Mouse (Mus musculus): ENCODE measurements around the gene Hk2. TPM values are rescaled to one million over a fixed set of nuclear protein-coding genes. Genes with fewer than 3 reads are reported as not detected.
A peak's percentile ranks its signal among the peaks of the same experiment; 100 is the strongest.

Hk2 gene
- polyA plus RNA-seq, 1 experiment from 2014 or later, result 36.1 TPM

DNA sequence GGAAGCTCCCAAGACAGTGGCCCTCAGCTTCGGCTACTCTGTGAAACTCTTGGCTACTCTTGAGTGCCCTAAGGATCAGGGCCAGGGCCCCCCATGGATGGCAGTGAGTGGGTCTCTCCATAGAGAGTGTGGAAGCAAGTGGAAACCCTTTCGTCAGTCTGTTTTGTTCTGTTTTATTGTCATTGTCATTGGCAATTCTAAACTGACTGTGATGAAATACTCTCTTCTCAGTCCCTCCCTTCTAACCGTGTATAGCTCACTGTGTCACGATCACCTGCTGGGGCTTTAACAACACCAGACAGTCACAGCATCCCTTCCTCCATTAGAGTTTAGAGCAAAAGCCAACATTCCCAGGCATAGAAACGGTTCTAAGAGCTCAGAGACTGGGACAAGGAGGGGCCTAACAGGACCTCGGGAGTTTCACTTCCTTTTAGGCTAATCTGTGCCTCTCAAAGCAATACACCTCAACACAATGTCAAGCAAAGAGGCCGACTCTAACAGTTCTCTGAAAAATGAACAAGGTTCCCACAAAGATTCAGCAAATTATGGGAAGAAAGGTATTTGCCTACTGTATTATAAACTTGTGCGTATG, 6.6 kb upstream of the Hk2 start:
- WGBS, result 63% methylated on average over 8 of the region's 8 CpGs
- no peak for DNase-seq (ENCODE audit: extremely low spot score, low spot score)
- Histone ChIP-seq H3K4me3 (no peak overlapping the region), H3K9me3 (no peaks in the 10 kb centered on the region), H3K27me3 (ENCODE audit: poor library complexity, severe bottlenecking) (peaks cover 1% of the 10 kb centered on the region), H3K4me1 (no peaks in the 10 kb centered on the region), H3K36me3 (replicated peaks) (no peaks in the 10 kb centered on the region), H3K27ac (no peak overlapping the region)

DNA sequence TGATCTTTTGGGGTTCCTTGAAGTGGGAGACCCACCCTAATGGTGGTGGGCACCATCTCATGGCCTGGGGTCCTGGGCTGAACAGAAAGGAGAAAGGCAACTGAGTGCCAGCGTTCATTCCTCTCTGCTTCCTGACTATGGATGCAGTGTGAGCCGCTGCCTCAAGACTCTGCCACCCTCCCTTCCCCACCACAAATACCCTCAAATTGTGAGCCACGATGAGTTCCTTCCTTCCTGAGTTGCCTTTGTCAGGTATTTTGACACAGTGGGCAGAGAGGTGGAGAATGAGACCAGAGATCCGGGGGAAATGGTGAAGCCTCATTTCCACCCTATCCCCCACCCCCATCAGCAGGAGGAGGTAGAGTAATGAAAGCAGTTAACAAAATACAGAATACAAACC, 6.1 kb upstream of the Hk2 start:
- 70% methylated on average over 4 of the region's 4 CpGs for WGBS
- no peak for DNase-seq (ENCODE audit: extremely low spot score, low spot score)
- Histone ChIP-seq H3K36me3 (replicated peaks) (no peaks in the 10 kb centered on the region), H3K4me1 (no peaks in the 10 kb centered on the region; the same call in 1 of the 2 replicates), H3K9me3 (no peaks in the 10 kb centered on the region), H3K27me3 (ENCODE audit: poor library complexity, severe bottlenecking) (peaks cover 6% of the 10 kb centered on the region), H3K4me3 (no peak overlapping the region), H3K27ac (no peak overlapping the region)

DNA sequence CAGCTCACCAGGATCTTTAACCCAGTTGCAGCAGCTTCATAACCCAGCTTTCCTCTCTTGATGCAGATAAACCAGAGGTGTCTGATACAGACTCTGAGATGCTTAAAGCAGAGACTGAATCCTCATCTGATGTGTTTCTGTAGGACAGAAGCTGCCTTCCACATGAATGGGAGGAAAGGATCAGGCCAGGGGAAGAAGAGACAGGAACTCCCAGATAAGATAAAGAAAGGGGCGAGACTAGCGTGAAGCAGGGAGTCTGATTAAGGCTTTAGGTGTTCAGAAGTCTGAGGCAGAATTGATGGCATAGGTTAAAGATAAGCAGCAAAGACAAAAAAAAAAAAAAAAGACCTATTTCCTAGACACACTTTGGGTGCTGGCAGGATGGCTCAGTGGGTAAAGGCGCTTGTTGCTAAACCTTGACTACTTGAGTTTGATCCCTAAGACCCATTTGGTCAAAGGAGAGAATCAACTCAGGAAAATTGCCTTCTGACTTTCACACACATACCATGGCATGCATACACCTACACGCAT, 2.9 kb upstream of the Hk2 start:
- H3K27me3 ChIP-seq (ENCODE audit: poor library complexity, severe bottlenecking), result peaks cover 11% of the 10 kb centered on the region
- H3K27ac ChIP-seq, result no peak overlapping the region
- H3K36me3 ChIP-seq (replicated peaks), result no peaks in the 10 kb centered on the region
- no peak overlapping the region for H3K4me3 ChIP-seq
- no peaks in the 10 kb centered on the region for H3K9me3 ChIP-seq
- H3K4me1 ChIP-seq, result peaks cover 16% of the 10 kb centered on the region
- no peak for DNase-seq (ENCODE audit: extremely low spot score, low spot score)
- 91% methylated on average over 4 of the region's 4 CpGs for WGBS

DNA sequence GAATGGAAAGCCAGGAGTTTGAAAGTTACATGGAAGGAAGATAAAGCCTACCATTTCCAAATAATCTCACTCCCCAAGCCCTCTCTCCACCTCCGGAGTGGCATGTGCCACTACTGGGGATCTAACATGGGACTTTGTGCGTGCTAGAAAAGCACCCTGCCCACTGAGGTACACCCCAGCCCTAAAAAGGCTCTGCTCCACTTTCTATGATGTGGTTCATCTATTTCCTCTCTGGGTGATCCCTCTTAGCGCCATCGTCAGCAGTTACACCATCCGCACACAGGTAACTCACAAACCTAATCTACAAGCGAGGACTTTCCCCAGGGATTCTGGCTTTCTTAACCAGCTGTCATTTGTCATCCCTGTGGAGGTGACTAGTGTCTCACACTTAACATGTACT, 1.1 kb upstream of the Hk2 start:
- H3K36me3 ChIP-seq (replicated peaks), result peaks cover 4% of the 10 kb centered on the region; the same call in 1 of the 2 replicates
- peaks cover 11% of the 10 kb centered on the region for H3K27me3 ChIP-seq (ENCODE audit: poor library complexity, severe bottlenecking)
- 89% methylated on average over 6 of the region's 6 CpGs for WGBS
- H3K27ac ChIP-seq, result no peak overlapping the region
- H3K4me3 ChIP-seq, result no peak overlapping the region
- no peak for DNase-seq (ENCODE audit: extremely low spot score, low spot score)
- H3K9me3 ChIP-seq, result no peaks in the 10 kb centered on the region
- H3K4me1 ChIP-seq, result peaks cover 34% of the 10 kb centered on the region

DNA sequence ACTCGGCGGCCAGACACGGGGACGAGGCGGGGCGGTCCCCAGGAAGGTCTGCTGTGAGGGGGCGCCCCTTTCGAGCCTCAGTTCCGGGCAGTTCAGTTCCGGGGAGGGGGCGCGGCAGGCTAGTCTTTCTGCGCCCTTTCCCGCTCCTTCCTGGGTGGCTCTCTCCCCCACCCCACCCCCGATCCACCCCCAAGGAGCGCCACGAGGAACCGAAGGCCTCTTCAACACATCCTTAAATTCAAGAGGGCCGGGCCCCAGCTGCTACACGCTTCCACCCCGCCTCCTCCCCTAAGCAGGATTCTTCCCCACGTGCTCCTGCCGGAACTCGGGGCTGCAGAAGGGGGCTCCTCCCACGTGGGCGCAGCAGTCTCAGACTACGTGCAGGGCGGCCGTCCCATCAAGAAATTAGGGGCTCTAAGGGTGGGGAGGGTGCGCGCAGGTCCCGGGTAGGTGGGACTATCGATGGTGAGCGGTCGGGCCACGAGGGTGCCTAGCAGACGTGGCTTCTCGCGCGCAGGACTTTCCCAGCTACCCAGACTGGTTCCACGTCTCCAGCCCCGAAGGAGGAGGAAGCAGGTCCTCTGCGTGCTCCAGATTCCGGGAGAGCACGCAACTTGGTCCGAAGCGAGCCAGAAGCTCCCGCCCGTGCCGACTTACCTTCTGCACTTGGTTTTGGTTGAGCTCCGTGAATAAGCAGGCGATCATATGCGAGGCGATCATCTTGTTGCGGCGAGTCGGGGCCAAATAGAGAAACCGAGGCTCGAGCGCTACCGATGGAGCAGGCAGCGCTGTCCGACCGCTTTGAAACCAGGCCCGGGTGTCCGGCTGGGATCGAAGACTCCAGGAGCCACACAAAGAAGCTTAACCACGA, 758 bp downstream of the Hk2 start:
- DNase-seq (ENCODE audit: extremely low spot score, low spot score), result peak; percentile 75
- under 1% methylated on average over 68 of the region's 68 CpGs for WGBS
- H3K27me3 ChIP-seq (ENCODE audit: poor library complexity, severe bottlenecking), result peaks cover 11% of the 10 kb centered on the region
- H3K36me3 ChIP-seq (replicated peaks), result peaks cover 12% of the 10 kb centered on the region; the same call in 1 of the 2 replicates
- H3K4me1 ChIP-seq, result peaks cover 46% of the 10 kb centered on the region
- H3K9me3 ChIP-seq, result no peaks in the 10 kb centered on the region
- peak overlapping the region; percentile 76 for H3K4me3 ChIP-seq
- H3K27ac ChIP-seq, result peak overlapping the region; percentile 91

DNA sequence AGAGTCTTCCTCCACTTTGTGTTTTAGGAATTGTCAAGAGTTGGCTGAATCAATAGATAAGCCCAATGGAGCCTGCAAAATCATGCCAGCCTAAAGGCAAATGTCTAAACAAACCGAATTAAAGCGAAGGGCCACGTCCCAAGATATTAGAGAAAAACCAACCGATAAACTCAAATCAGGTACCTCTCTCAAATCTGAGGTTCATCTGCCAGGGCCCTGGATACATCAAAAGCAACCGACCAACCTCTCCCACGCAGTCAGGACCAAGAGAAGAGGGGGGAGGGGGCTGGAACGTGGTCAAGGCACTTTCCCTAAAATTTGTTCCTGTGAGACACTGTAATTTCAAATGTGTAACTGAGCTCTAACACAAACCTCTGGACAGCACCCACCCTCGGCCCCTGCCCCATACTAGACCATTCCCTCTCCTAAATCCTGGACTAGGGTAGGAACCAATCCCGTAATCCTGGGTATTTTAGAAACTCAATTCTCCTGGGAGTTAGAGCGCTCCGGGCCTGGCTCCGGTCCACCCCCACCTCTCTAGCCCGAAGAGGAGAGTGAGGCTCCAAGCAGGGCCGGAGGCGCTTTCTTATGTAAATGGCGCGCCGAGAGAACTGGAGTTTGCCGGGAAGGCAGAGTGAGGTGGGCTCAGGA, 1.7 kb downstream of the Hk2 start:
- under 1% methylated on average over 19 of the region's 19 CpGs for WGBS
- peaks cover 46% of the 10 kb centered on the region for H3K4me1 ChIP-seq
- peaks cover 11% of the 10 kb centered on the region for H3K27me3 ChIP-seq (ENCODE audit: poor library complexity, severe bottlenecking)

DNA sequence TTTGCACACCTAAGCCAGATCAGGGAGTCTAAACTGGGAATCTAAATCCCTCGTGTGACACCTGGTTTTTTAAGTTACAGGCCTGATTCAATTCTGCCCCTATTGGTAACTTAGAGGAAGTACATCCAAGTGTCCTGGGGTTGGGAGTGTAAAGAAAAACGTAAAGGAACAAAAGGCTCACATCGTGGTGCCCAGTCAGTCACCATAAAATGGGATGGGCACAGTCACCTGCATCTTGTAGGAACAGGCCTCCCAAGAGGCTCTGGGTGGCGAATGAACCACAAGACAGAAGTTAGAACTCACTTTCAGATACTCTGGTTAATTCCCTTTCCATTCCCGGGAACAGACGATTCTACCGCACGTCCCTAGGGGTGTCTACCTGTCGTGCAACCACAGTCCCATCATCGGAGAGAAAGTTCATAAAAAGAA, 2.3 kb downstream of the Hk2 start:
- Histone ChIP-seq H3K27ac (peak overlapping the region; percentile 91), H3K9me3 (no peaks in the 10 kb centered on the region), H3K4me3 (peak overlapping the region; percentile 76), H3K36me3 (replicated peaks) (peaks cover 23% of the 10 kb centered on the region), H3K4me1 (peaks cover 46% of the 10 kb centered on the region), H3K27me3 (ENCODE audit: poor library complexity, severe bottlenecking) (peaks cover 11% of the 10 kb centered on the region)
- WGBS, result under 1% methylated on average over 10 of the region's 10 CpGs
- peak; percentile 42 for DNase-seq (ENCODE audit: extremely low spot score, low spot score)

More for the DNA sequence above, 1.7 kb downstream of the Hk2 start:
- Histone ChIP-seq H3K9me3 (no peaks in the 10 kb centered on the region), H3K27ac (peak overlapping the region; percentile 91), H3K36me3 (replicated peaks) (peaks cover 22% of the 10 kb centered on the region), H3K4me3 (peak overlapping the region; percentile 76)
- peak; percentile 65 for DNase-seq (ENCODE audit: extremely low spot score, low spot score)

DNA sequence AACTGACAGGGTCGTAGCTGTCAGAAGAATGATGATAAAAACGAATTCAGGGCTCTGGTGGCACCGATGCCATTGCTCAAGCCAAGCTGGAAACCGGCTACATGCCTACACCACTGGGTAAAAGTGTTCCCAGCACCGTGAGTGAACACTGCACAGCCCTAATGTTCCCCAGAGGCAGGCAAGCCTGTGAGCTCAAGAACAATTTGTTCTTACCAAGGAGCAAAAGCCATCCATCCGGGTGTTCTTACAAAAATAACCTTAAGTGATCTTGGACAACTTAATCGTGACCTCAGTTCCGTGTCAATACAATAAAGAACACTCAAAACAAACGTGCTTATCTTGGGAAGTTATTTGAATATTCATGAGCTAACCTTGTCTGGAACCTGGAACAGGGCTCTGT, 3.2 kb downstream of the Hk2 start:
- H3K4me1 ChIP-seq, result peaks cover 51% of the 10 kb centered on the region
- 70% methylated on average over 9 of the region's 9 CpGs for WGBS
- peak overlapping the region; percentile 76; the same call in 1 of the 2 replicates for H3K4me3 ChIP-seq
- peaks cover 32% of the 10 kb centered on the region for H3K36me3 ChIP-seq (replicated peaks)
- DNase-seq (ENCODE audit: extremely low spot score, low spot score), result no peak
- peaks cover 11% of the 10 kb centered on the region for H3K27me3 ChIP-seq (ENCODE audit: poor library complexity, severe bottlenecking)
- no peaks in the 10 kb centered on the region for H3K9me3 ChIP-seq
- H3K27ac ChIP-seq, result no peak overlapping the region

DNA sequence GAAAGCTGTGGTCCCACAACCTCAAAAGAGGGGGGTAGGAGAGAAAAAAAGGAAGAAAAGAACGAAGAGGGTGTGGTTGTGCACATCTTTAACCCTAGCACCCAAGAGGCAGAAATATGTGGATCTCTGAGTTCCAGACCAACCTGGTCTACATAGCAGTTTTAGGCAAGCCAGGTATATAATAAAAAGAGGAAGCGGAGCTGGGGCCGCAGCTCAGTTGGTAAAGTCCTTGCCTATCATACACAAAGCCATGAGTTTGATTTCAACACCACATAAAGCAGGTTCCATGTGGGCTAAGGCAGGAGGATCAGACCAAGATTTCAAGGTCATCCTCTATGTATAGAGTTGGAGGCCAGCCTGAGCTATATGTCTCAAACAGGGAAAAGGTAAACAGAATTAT, 4.0 kb downstream of the Hk2 start:
- H3K4me1 ChIP-seq, result peaks cover 51% of the 10 kb centered on the region
- WGBS, result 81% methylated on average over 3 of the region's 3 CpGs
- no peak overlapping the region for H3K27ac ChIP-seq
- peaks cover 4% of the 10 kb centered on the region for H3K27me3 ChIP-seq (ENCODE audit: poor library complexity, severe bottlenecking)
- no peak overlapping the region for H3K4me3 ChIP-seq
- no peaks in the 10 kb centered on the region for H3K9me3 ChIP-seq
- peaks cover 36% of the 10 kb centered on the region for H3K36me3 ChIP-seq (replicated peaks)
- no peak for DNase-seq (ENCODE audit: extremely low spot score, low spot score)

DNA sequence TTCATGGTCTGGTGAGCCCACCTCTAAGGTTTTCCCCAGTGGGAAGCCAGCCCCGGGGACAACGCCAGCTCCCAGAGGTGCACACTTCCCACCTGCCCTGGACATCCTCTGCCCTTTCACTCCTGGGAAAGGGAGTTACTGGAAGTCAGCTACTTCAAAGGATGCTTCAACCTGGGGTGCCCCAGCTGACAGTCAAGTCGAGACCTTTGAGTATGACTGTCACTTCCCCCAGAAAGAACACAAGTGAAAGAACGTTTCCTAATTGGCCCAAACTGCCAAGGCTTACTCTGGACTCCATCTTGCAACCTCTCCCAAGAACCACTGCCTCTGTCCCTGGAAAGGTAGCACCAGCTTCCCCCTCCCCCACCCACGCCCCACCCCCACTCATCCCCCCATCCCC, 4.5 kb downstream of the Hk2 start:
- H3K36me3 ChIP-seq (replicated peaks), result peaks cover 42% of the 10 kb centered on the region
- peaks cover 50% of the 10 kb centered on the region for H3K4me1 ChIP-seq
- DNase-seq (ENCODE audit: extremely low spot score, low spot score), result no peak
- H3K9me3 ChIP-seq, result no peaks in the 10 kb centered on the region
- no peaks in the 10 kb centered on the region for H3K27me3 ChIP-seq (ENCODE audit: poor library complexity, severe bottlenecking)
- H3K4me3 ChIP-seq, result no peak overlapping the region
- WGBS, result 72% methylated on average over 5 of the region's 5 CpGs
- H3K27ac ChIP-seq, result no peak overlapping the region

DNA sequence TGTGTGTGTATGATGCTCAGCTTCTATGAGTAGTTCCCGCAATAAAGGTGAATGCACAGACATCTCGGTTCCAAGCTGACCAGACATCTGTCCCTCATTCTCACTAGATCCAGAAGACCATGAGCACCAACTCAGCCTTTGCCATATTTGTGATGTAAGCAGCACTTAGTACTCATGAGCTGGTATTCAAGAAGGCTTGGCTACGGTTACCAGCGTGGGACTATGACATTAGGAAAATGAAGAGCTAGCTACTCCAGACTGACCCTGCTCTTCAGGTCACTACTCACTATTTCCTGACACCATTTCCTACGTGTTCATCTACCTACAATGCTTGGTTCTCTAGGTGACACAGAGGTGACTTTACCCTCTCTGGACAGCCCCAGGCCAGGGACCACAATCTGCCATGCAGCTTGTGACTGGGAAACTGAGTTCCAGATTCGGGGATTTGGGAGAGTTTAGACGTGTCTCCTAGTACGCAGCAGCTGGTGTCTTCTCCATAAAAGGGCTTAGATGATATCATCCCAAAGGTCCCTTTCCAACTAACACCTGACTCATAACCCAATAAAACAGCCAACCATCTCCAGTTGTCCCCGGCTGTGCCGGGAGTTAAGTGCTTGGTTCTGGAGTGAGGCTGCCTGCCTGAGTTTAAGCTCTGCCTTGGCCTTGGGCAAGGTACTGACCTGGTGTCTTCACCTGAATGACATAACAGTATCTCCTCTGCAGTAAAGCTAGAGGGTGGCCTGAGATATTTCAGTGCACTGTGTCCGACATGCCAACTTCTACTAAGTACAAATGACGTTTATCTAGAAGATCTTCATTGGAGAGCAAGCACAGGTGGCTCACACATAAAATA, 6.3 kb downstream of the Hk2 start:
- whole genome bisulfite sequencing, result 92% methylated on average over 12 of the region's 12 CpGs
- Histone ChIP-seq H3K36me3 (replicated peaks) (peaks cover 44% of the 10 kb centered on the region), H3K27ac (no peak overlapping the region), H3K9me3 (no peaks in the 10 kb centered on the region), H3K27me3 (ENCODE audit: poor library complexity, severe bottlenecking) (no peaks in the 10 kb centered on the region), H3K4me3 (no peak overlapping the region), H3K4me1 (peaks cover 60% of the 10 kb centered on the region)
- DNase-seq (ENCODE audit: extremely low spot score, low spot score), result no peak

DNA sequence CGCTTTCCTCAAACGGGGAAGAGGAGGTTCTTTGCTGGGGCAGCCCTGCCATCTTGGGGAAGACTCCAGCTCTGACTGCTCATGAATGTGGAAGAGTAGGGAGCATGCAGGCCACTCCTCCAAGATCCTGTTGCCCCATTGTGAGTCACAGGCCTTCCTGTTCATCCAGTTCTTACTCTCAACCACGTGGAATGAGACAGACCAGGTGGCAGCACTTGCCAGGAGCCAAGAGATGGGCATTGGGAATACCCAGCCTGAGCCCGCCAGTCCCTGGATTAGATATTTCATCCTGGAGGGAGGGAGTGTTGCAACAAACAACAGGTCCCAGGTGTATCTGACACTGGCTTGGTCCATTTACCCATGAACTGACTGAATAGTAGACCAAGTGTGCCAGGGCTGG, 7.6 kb downstream of the Hk2 start:
- 74% methylated on average over 4 of the region's 4 CpGs for WGBS
- Histone ChIP-seq H3K4me3 (no peak overlapping the region), H3K9me3 (no peaks in the 10 kb centered on the region), H3K27ac (no peak overlapping the region), H3K36me3 (replicated peaks) (peaks cover 47% of the 10 kb centered on the region), H3K27me3 (ENCODE audit: poor library complexity, severe bottlenecking) (no peaks in the 10 kb centered on the region), H3K4me1 (peaks cover 52% of the 10 kb centered on the region)
- DNase-seq (ENCODE audit: extremely low spot score, low spot score), result no peak
